Mouse (Mus musculus) CD4-positive, CD25-positive, alpha-beta regulatory T cell (primary cell): ENCODE data around the gene Mrgprb3. TPM values are rescaled to one million over a fixed set of nuclear protein-coding genes. Genes with fewer than 3 reads are reported as not detected.

ENCODE experiments used
- polyA plus RNA-seq: library from polyadenylated mRNA; unstranded; fragments of 100-300 nt; shearing (Covaris generic); gene quantifications from one replicate; pipeline ENCODE4 v1.2.1, GENCODE M21; 2017

The Mrgprb3 gene
- not detected for polyA plus RNA-seq

DNA sequence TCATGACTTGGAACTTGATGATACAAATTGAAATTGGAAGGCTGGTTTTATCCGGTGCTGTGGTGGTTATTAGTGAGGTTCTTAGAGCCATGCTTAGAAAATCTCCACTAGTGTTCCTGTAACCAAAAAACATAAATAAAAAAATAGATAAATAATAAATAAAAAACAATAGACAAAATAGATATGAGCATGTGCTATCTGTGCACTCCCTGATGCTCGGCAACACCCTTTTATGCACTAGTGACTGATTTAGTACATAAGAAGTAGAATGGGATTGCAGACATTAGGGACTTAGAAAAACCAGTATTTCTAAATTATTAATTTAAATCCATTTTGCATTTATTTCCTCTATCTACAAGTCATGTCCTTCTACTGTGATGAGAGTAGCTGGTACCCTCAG, at the start of gene Mrgprb3:
TSS of gene Mrgprb3 (minus strand) at position 101 of the 400 bp plus-strand sequence.

Other genes with a start within 250 kb of the Mrgprb3 start
- gene Mrgprb1, start 187.5 kb downstream of the Mrgprb3 start, polyA plus RNA-seq = 0.60 TPM
- 0.04 TPM for gene Mrgprx2, start 144.5 kb downstream of the Mrgprb3 start, polyA plus RNA-seq
- not detected for gene Mrgprb2, start 85.7 kb downstream of the Mrgprb3 start, polyA plus RNA-seq
- gene Zdhhc13, start 145.2 kb upstream of the Mrgprb3 start, polyA plus RNA-seq = 40.4 TPM
- not detected for gene Csrp3, start 204.2 kb upstream of the Mrgprb3 start, polyA plus RNA-seq
- gene E2f8, start 237.8 kb upstream of the Mrgprb3 start, polyA plus RNA-seq = 0.87 TPM